Mouse (Mus musculus) lung, adult 18-20 months (tissue): ENCODE results near the gene Gabra5.

Experiments used
- DNase-seq, 2 experiments: peaks; one replicate each; pipeline ENCODE4 v3.0.0; 2022; ENCODE audit warnings: mixed read lengths in 2 of 2

Gene Gabra5

DNA sequence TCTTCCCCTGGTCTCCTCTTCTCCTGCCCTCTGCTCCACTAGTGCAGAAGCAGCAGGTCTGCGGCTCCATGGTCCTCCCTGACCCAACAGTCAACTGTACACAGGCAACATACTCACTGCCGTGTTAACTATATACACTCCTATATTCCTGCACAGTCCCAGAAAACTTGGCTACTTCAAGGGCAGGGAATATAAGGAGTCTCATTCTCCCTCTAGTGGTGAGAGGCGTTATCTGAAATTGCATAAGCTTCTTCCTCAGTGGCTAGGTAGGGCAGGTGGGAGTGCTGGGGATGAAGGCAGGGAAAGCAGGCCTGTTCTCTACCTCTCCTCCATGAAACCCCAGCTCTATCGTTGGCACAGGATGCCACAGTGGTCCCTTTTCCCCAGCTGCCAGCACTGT, 125.7 kb downstream of the Gabra5 start:
- DNase-seq: no peak

DNA sequence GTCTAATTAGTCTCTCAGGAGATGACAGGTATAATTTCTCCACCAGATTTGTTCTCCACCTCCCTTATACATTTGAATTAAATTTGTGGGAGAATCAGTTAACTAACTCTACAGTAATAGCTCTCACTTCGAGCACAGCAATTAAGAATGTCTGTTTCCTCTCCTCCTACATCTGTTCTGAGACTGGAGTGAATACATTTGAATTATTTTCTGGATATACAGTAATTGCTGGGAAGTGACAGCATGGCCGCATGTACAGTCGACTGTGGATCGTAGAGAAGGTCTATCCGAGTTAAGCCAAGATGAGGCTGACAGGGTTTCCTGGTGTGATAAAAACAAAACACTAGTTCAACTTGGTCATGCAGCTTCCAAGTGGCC, 143.9 kb downstream of the Gabra5 start:
- DNase-seq: no peak

DNA sequence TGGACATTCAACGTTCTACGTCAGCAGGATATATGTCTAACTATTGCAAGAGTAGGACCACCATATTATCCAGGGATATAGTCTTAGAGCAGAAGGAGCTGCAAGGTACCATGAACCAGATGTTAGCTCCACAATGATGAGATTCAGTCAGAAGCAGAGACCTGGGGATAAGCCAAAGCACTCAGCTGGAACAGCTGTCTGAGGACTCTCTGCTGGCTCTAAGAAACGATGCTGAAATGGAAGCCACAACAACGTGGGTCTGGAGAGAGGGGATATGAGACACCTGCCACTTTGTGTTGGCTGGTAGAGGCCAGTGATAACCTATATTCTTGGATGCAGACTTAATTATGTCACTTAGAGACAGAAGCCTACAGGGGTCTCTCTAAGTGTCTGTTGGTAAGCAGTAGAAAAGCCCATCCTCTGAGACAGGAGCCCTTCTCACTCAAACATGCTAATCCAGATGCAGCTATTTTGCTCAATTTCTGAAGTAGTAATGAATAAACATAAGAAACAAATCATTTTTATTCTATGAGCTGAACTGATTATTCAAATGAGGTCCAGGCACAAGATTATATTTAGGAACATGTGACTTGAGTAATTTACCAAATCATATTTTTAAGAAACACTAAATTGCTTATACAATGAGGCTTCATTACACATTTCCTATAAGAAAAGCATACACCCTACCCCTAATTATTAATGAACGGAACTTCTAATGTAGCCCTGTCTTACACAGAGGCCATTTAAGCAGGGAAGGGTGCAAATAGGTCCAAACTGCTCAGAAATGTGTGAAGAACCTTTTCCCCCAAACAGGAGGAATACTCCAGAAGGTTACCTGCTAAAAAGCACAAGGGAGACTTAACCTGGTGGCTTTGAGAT, 144.5 kb downstream of the Gabra5 start:
- DNase-seq: no peak

DNA sequence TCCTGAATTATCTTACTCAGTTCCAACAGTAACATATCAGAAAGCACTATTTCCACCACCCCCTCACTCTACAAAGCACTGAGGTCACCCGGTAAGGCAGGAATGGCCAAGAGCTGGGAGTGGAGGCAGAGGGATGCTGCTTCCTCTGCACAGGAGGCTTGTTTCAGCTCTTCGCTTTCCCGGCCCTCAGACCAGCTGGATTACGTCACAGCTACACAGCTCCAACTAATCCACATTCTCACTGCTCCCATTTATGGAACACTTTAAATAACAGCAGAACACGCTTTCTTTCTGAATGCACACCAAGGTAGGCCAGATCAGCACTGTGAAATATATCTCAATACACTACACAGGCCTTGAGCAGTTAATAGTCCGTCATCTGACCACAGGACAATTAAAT, 146.0 kb downstream of the Gabra5 start:
- DNase-seq: no peak

DNA sequence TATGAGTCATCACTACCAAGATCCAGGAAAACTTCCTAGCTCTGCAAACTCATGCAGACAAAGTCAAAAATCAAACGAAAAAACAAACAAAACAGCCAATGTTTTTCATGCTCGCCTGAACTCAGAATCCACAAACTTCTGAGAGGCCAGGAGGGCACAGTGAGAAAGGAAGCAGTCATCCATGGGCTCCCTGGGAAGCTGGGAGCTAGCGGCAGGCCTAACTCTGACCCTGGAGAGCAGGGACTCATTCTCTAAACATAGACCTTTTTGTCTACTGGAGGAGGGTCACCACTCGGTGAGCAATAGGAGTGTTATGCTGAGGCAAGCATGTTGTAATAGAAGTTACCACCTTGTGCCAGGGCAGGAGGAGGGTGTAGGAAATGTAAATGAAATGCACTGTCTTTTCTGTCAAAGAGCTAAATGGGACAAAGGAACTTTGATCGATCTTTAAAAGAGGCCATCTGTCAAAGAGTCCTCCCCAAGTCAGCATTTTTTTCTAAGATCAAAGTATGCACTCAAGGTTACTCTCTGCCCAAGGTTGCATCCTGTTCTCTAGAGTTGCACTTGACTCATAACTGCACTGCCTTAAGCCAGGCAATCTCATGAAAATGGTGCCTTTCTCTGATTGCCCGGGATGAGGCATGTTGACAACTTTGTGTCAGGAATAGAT, 151.9 kb downstream of the Gabra5 start:
- no peak for DNase-seq
